Comparison of ENCODE assay signal across 27 mouse cellular contexts in the genomic region with DNA sequence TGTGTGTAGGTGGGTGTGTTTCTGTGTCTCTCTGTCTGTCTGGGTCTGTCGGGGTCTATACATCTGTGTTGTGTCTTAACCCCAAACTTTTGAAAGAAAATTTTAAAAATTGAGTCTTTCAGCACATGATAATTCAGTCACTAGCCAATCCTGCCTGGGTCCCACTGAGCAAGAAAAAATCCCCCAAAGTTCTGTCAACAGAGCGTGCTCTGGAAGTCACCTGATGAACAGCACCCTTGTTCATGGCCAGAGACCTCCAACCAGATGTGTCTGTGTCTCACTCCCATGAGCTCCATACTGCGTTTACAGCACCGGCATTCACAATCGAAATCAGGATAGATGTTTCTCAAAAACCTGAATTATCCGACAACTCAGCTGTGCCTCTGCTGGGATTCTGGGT.
"Had no signal": no experiment of that assay in that cellular context is flagged by ENCODE, and none has a peak within 500 bp of the region (broad histone marks: within the 10 kb centered on the region; RNA-seq: fewer than 3 reads in every experiment).

No protein-coding gene starts in this region.

- H3K4me2 ChIP-seq: embryonic facial prominence, embryonic 12.5 days; embryonic facial prominence, embryonic 13.5 days; embryonic facial prominence, embryonic 15.5 days; forebrain, embryonic 12.5 days; forebrain, embryonic 13.5 days; forebrain, embryonic 15.5 days had no signal

- H3K4me1 ChIP-seq: embryonic facial prominence, embryonic 10.5 days; embryonic facial prominence, embryonic 12.5 days; embryonic facial prominence, embryonic 13.5 days; embryonic facial prominence, embryonic 15.5 days; forebrain, embryonic 13.5 days; forebrain, embryonic 15.5 days had no signal

- H3K27ac ChIP-seq: embryonic facial prominence, embryonic 10.5 days; embryonic facial prominence, embryonic 12.5 days; embryonic facial prominence, embryonic 13.5 days; embryonic facial prominence, embryonic 15.5 days; forebrain, embryonic 10.5 days; forebrain, embryonic 12.5 days; forebrain, embryonic 13.5 days; forebrain, embryonic 15.5 days; gastrocnemius, adult 2 months had no signal

- H3K27me3 ChIP-seq: embryonic facial prominence, embryonic 12.5 days; embryonic facial prominence, embryonic 13.5 days; embryonic facial prominence, embryonic 15.5 days; forebrain, embryonic 12.5 days; forebrain, embryonic 13.5 days; forebrain, embryonic 15.5 days had no signal

- DNase-seq: cerebellum, adult 2 months; cerebellum, adult 8-10 months; cerebellum, adult 9-10 months; cerebellum, adult 9-11 months; cerebellum, postnatal 10 days; cerebellum, postnatal 14 days; cerebellum, postnatal 25 days; cerebellum, postnatal 36 days; embryo, embryonic 11 days; forebrain, postnatal 0 days; gastrocnemius, adult 2 months; gastrocnemius, postnatal 10 days; gastrocnemius, postnatal 14 days; gastrocnemius, postnatal 25 days; gastrocnemius, postnatal 36 days; heart, adult 18-20 months had no signal

- H3K36me3 ChIP-seq: embryonic facial prominence, embryonic 10.5 days; embryonic facial prominence, embryonic 12.5 days; embryonic facial prominence, embryonic 13.5 days; embryonic facial prominence, embryonic 15.5 days; forebrain, embryonic 10.5 days; forebrain, embryonic 12.5 days; forebrain, embryonic 15.5 days had no signal

- H3K4me3 ChIP-seq: embryonic facial prominence, embryonic 10.5 days; embryonic facial prominence, embryonic 12.5 days; embryonic facial prominence, embryonic 13.5 days; embryonic facial prominence, embryonic 15.5 days; erythroblast, embryonic 14.5 days; forebrain, embryonic 10.5 days; forebrain, embryonic 12.5 days; forebrain, embryonic 13.5 days; forebrain, embryonic 15.5 days; gastrocnemius, adult 2 months had no signal

- H3K9ac ChIP-seq: embryonic facial prominence, embryonic 12.5 days; embryonic facial prominence, embryonic 13.5 days; embryonic facial prominence, embryonic 15.5 days; forebrain, embryonic 12.5 days; forebrain, embryonic 13.5 days; forebrain, embryonic 15.5 days; forebrain, postnatal 0 days had no signal

- H3K9me3 ChIP-seq: embryonic facial prominence, embryonic 10.5 days; embryonic facial prominence, embryonic 12.5 days; embryonic facial prominence, embryonic 13.5 days; embryonic facial prominence, embryonic 15.5 days; forebrain, embryonic 10.5 days; forebrain, embryonic 12.5 days; forebrain, embryonic 13.5 days; forebrain, embryonic 15.5 days had no signal

- ATAC-seq: forebrain, embryonic 13.5 days; forebrain, embryonic 14.5 days; forebrain, embryonic 15.5 days; forebrain, embryonic 16.5 days; forebrain, postnatal 0 days had no signal
